Mouse (Mus musculus): ENCODE data around the gene Tpcn2.

DNA sequence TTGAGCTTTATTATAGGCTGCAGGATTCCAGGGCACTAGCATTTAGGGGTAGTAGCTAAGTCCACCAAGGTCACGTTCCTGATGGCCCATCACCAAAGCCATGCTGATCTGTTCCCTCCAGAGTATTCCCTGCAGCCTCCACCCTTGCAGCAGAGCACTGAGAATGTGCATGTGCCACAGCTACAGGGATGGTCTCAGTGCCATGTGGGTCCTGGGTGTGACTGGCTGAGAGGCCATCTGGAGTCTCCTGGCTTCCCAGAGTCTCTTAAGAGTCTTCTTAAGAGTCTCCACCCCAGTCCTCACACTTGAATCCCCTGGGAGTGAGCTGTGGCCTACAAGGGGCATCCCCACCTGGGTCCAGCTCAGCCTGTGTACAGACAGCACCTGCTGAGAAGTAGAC lies 26.1 kb upstream of the Tpcn2 start:
- TF ChIP-seq POLR2A (IDR thresholded peaks at IDR 0.05; ENCODE audit: extremely low read depth, insufficient read depth, low read length) (no peak), CTCF (IDR thresholded peaks at IDR 0.05; ENCODE audit: low read depth, low read length) (no peak)
